Mouse (Mus musculus): ENCODE data around the gene Apba2. TPM values are rescaled to one million over a fixed set of nuclear protein-coding genes. Genes with fewer than 3 reads are reported as not detected.

Gene Apba2
- polyA plus RNA-seq, 1 experiment from 2014 or later = 6.8 TPM

GRCm38 (mm10) chr7:64696521-64697281 lies 195.2 kb downstream of the Apba2 start:
- Histone ChIP-seq H3K4me2 (no peak overlapping the region), H3K4me1 (replicated peaks) (peaks cover 6% of the 10 kb centered on the region; the same call in 1 of the 2 replicates), H3K4me3 (replicated peaks) (no peak overlapping the region), H3K9ac (replicated peaks) (no peak overlapping the region), H3K36me3 (no peaks in the 10 kb centered on the region), H3K27ac (no peak overlapping the region), H3K9me3 (no peaks in the 10 kb centered on the region), H3K27me3 (no peaks in the 10 kb centered on the region)
- WGBS = 68% methylated on average over 14 of the region's 14 CpGs
- ATAC-seq (ENCODE audit: insufficient number of reproducible peaks, insufficient read depth, low FRiP score, low TSS enrichment, low read depth) = no peak

GRCm38 (mm10) chr7:64697791-64698337 lies 196.4 kb downstream of the Apba2 start:
- H3K4me2 ChIP-seq = no peak overlapping the region
- H3K27ac ChIP-seq = no peak overlapping the region
- no peak for ATAC-seq (ENCODE audit: insufficient number of reproducible peaks, insufficient read depth, low FRiP score, low TSS enrichment, low read depth)
- H3K4me1 ChIP-seq (replicated peaks) = peaks cover 6% of the 10 kb centered on the region; the same call in 1 of the 2 replicates
- no peaks in the 10 kb centered on the region for H3K9me3 ChIP-seq
- H3K9ac ChIP-seq (replicated peaks) = no peak overlapping the region
- no peaks in the 10 kb centered on the region for H3K36me3 ChIP-seq
- H3K4me3 ChIP-seq (replicated peaks) = no peak overlapping the region
- 85% methylated on average over 6 of the region's 6 CpGs for WGBS
- H3K27me3 ChIP-seq = no peaks in the 10 kb centered on the region

GRCm38 (mm10) chr7:64704060-64704595 lies 202.6 kb downstream of the Apba2 start:
- H3K9me3 ChIP-seq = no peaks in the 10 kb centered on the region
- no peak overlapping the region for H3K4me3 ChIP-seq (replicated peaks)
- WGBS = 63% methylated on average over 5 of the region's 5 CpGs
- H3K4me2 ChIP-seq = no peak overlapping the region
- H3K9ac ChIP-seq (replicated peaks) = no peak overlapping the region
- no peaks in the 10 kb centered on the region for H3K4me1 ChIP-seq (replicated peaks)
- ATAC-seq (ENCODE audit: insufficient number of reproducible peaks, insufficient read depth, low FRiP score, low TSS enrichment, low read depth) = no peak
- H3K27me3 ChIP-seq = no peaks in the 10 kb centered on the region
- no peak overlapping the region for H3K27ac ChIP-seq
- H3K36me3 ChIP-seq = no peaks in the 10 kb centered on the region

- no peak for ATAC-seq (ENCODE audit: insufficient number of reproducible peaks, insufficient read depth, low FRiP score, low TSS enrichment, low read depth)
- WGBS = 82% methylated on average over 4 of the region's 4 CpGs
- no peak overlapping the region for H3K9ac ChIP-seq (replicated peaks)
- H3K27me3 ChIP-seq = no peaks in the 10 kb centered on the region
- H3K9me3 ChIP-seq = no peaks in the 10 kb centered on the region
- no peaks in the 10 kb centered on the region for H3K36me3 ChIP-seq
- H3K4me2 ChIP-seq = no peak overlapping the region
- H3K27ac ChIP-seq = no peak overlapping the region
- H3K4me1 ChIP-seq (replicated peaks) = no peaks in the 10 kb centered on the region
- H3K4me3 ChIP-seq (replicated peaks) = no peak overlapping the region
Measured at GRCm38 (mm10) chr7:64708176-64708575, 206.7 kb downstream of the Apba2 start.

- no peaks in the 10 kb centered on the region for H3K27me3 ChIP-seq
- no peak overlapping the region for H3K9ac ChIP-seq (replicated peaks)
- no peak overlapping the region for H3K4me2 ChIP-seq
- WGBS = 86% methylated on average over 13 of the region's 13 CpGs
- no peak overlapping the region for H3K4me3 ChIP-seq (replicated peaks)
- ATAC-seq (ENCODE audit: insufficient number of reproducible peaks, insufficient read depth, low FRiP score, low TSS enrichment, low read depth) = no peak
- no peaks in the 10 kb centered on the region for H3K4me1 ChIP-seq (replicated peaks)
- no peaks in the 10 kb centered on the region for H3K9me3 ChIP-seq
- H3K36me3 ChIP-seq = no peaks in the 10 kb centered on the region
- no peak overlapping the region for H3K27ac ChIP-seq
Measured at GRCm38 (mm10) chr7:64709520-64710262, 208.2 kb downstream of the Apba2 start.

GRCm38 (mm10) chr7:64716286-64716685 lies 214.8 kb downstream of the Apba2 start:
- H3K36me3 ChIP-seq = no peaks in the 10 kb centered on the region
- H3K4me1 ChIP-seq (replicated peaks) = no peaks in the 10 kb centered on the region
- H3K9ac ChIP-seq (replicated peaks) = no peak overlapping the region
- ATAC-seq (ENCODE audit: insufficient number of reproducible peaks, insufficient read depth, low FRiP score, low TSS enrichment, low read depth) = no peak
- H3K4me3 ChIP-seq (replicated peaks) = no peak overlapping the region
- H3K27me3 ChIP-seq = no peaks in the 10 kb centered on the region
- 59% methylated on average over 2 of the region's 2 CpGs for WGBS
- no peak overlapping the region for H3K4me2 ChIP-seq
- H3K9me3 ChIP-seq = no peaks in the 10 kb centered on the region
- no peak overlapping the region for H3K27ac ChIP-seq

- Histone ChIP-seq H3K9me3 (no peaks in the 10 kb centered on the region), H3K4me2 (no peak overlapping the region), H3K9ac (replicated peaks) (no peak overlapping the region), H3K36me3 (no peaks in the 10 kb centered on the region), H3K27ac (no peak overlapping the region), H3K4me3 (replicated peaks) (no peak overlapping the region), H3K27me3 (no peaks in the 10 kb centered on the region), H3K4me1 (replicated peaks) (no peaks in the 10 kb centered on the region)
- 84% methylated on average over 3 of the region's 3 CpGs for WGBS
- no peak for ATAC-seq (ENCODE audit: insufficient number of reproducible peaks, insufficient read depth, low FRiP score, low TSS enrichment, low read depth)
Measured at GRCm38 (mm10) chr7:64723313-64723712, 221.8 kb downstream of the Apba2 start.

- Histone ChIP-seq H3K9ac (replicated peaks) (no peak overlapping the region), H3K4me1 (replicated peaks) (peaks cover 2% of the 10 kb centered on the region; the same call in 1 of the 2 replicates), H3K4me3 (replicated peaks) (no peak overlapping the region), H3K27ac (no peak overlapping the region), H3K4me2 (no peak overlapping the region), H3K9me3 (no peaks in the 10 kb centered on the region), H3K27me3 (no peaks in the 10 kb centered on the region), H3K36me3 (no peaks in the 10 kb centered on the region)
- WGBS = 68% methylated on average over 1 of the region's 1 CpGs
- ATAC-seq (ENCODE audit: insufficient number of reproducible peaks, insufficient read depth, low FRiP score, low TSS enrichment, low read depth) = no peak
Measured at GRCm38 (mm10) chr7:64724409-64724808, 222.9 kb downstream of the Apba2 start.

- H3K9me3 ChIP-seq = no peaks in the 10 kb centered on the region
- H3K9ac ChIP-seq (replicated peaks) = no peak overlapping the region
- H3K4me1 ChIP-seq (replicated peaks) = peaks cover 5% of the 10 kb centered on the region; the same call in 1 of the 2 replicates
- no peaks in the 10 kb centered on the region for H3K36me3 ChIP-seq
- no peak for ATAC-seq (ENCODE audit: insufficient number of reproducible peaks, insufficient read depth, low FRiP score, low TSS enrichment, low read depth)
- H3K4me2 ChIP-seq = no peak overlapping the region
- 79% methylated on average over 6 of the region's 6 CpGs for WGBS
- H3K27me3 ChIP-seq = no peaks in the 10 kb centered on the region
- no peak overlapping the region for H3K4me3 ChIP-seq (replicated peaks)
- H3K27ac ChIP-seq = no peak overlapping the region
Measured at GRCm38 (mm10) chr7:64725967-64726695, 224.6 kb downstream of the Apba2 start.

GRCm38 (mm10) chr7:64728181-64728591 lies 226.7 kb downstream of the Apba2 start:
- no peaks in the 10 kb centered on the region for H3K27me3 ChIP-seq
- no peak for ATAC-seq (ENCODE audit: insufficient number of reproducible peaks, insufficient read depth, low FRiP score, low TSS enrichment, low read depth)
- H3K27ac ChIP-seq = no peak overlapping the region
- H3K4me2 ChIP-seq = no peak overlapping the region
- H3K4me3 ChIP-seq (replicated peaks) = no peak overlapping the region
- H3K36me3 ChIP-seq = no peaks in the 10 kb centered on the region
- no peak overlapping the region for H3K9ac ChIP-seq (replicated peaks)
- H3K9me3 ChIP-seq = no peaks in the 10 kb centered on the region
- WGBS = 91% methylated on average over 5 of the region's 5 CpGs
- H3K4me1 ChIP-seq (replicated peaks) = peaks cover 5% of the 10 kb centered on the region; the same call in 1 of the 2 replicates

- whole genome bisulfite sequencing = 73% methylated on average over 3 of the region's 3 CpGs
- H3K9me3 ChIP-seq = no peaks in the 10 kb centered on the region
- no peak overlapping the region for H3K4me2 ChIP-seq
- H3K36me3 ChIP-seq = no peaks in the 10 kb centered on the region
- H3K9ac ChIP-seq (replicated peaks) = no peak overlapping the region
- no peak for ATAC-seq (ENCODE audit: insufficient number of reproducible peaks, insufficient read depth, low FRiP score, low TSS enrichment, low read depth)
- H3K27me3 ChIP-seq = no peaks in the 10 kb centered on the region
- H3K27ac ChIP-seq = no peak overlapping the region
- H3K4me1 ChIP-seq (replicated peaks) = peaks cover 5% of the 10 kb centered on the region; the same call in 1 of the 2 replicates
- H3K4me3 ChIP-seq (replicated peaks) = no peak overlapping the region
Measured at GRCm38 (mm10) chr7:64728816-64729215, 227.3 kb downstream of the Apba2 start.
